Mouse (Mus musculus): ENCODE data around the gene Kntc1. TPM values are rescaled to one million over a fixed set of nuclear protein-coding genes. Genes with fewer than 3 reads are reported as not detected.

Kntc1 gene
- polyA plus RNA-seq, 1 experiment from 2014 or later = 30.8 TPM

DNA sequence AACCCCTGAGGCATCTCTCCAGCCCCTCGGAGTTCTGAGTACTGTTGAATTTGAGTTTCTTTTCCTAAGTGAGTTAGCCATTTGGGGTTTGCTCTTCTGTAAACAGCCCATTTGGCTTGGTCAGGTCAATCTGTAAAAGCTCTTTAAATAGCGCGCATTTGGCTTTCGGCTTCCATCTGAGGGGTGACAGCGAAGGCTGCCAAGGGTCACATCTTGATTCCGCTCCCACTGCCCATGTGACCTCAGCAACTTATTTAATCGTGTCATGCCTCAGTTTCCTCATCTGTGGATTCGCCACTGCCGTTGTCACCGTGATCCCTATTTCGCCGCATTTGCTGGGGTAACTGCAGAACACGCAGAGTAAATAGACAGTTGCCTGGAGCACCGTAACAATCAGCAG lies 94.8 kb downstream of the Kntc1 start:
- H3K27me3 ChIP-seq (ENCODE audit: control insufficient read depth, insufficient read depth, low read length) = no peaks in the 10 kb centered on the region
- H3K4me1 ChIP-seq (ENCODE audit: control insufficient read depth, insufficient read depth, low read length) = no peaks in the 10 kb centered on the region
- DNase-seq (ENCODE audit: low spot score) (no peak), ATAC-seq (ENCODE audit: insufficient read depth, low FRiP score, low TSS enrichment) (no peak)
- no peak overlapping the region for H3K4me3 ChIP-seq (ENCODE audit: low read depth, low read length)
- H3K4me2 ChIP-seq (ENCODE audit: low read depth) = no peak overlapping the region
- H3K27ac ChIP-seq (ENCODE audit: low read depth, low read length) = no peak overlapping the region
- no peaks in the 10 kb centered on the region for H3K36me3 ChIP-seq (ENCODE audit: control insufficient read depth, insufficient read depth, low read length)
- 94% methylated on average over 14 of the region's 14 CpGs for WGBS
- no peak overlapping the region for H3K9ac ChIP-seq (ENCODE audit: low read length)
- no peaks in the 10 kb centered on the region for H3K9me3 ChIP-seq (ENCODE audit: control insufficient read depth, low read length)

DNA sequence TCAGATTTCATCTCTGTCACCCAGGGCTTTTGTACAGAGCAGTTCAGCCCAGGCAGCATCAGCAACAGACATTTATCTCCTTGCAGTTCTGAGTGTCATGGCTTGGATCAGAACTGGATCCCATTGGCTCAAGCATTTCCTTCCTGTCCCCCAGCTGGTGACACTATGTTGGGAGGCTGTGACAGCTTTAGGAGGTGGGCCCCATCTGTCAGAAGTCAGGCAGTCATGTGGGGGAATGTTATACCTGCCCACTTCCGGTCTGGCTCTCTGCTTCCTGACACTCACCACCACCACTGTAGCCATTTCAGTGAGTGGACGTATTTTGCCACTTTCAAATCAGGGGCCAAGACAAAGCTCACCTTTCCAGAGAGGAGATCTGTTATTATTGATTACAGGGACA lies 101.9 kb downstream of the Kntc1 start:
- no peaks in the 10 kb centered on the region for H3K36me3 ChIP-seq (ENCODE audit: control insufficient read depth, insufficient read depth, low read length)
- no peak overlapping the region for H3K27ac ChIP-seq (ENCODE audit: low read depth, low read length)
- H3K27me3 ChIP-seq (ENCODE audit: control insufficient read depth, insufficient read depth, low read length) = no peaks in the 10 kb centered on the region
- DNase-seq (ENCODE audit: low spot score) = no peak
- no peak for ATAC-seq (ENCODE audit: insufficient read depth, low FRiP score, low TSS enrichment)
- no peak overlapping the region for H3K4me2 ChIP-seq (ENCODE audit: low read depth)
- no peak overlapping the region for H3K9ac ChIP-seq (ENCODE audit: low read length)
- H3K4me3 ChIP-seq (ENCODE audit: low read depth, low read length) = no peak overlapping the region
- H3K4me1 ChIP-seq (ENCODE audit: control insufficient read depth, insufficient read depth, low read length) = no peaks in the 10 kb centered on the region
- 64% methylated on average over 2 of the region's 2 CpGs for WGBS
- H3K9me3 ChIP-seq (ENCODE audit: control insufficient read depth, low read length) = no peaks in the 10 kb centered on the region

- ATAC-seq (ENCODE audit: insufficient read depth, low FRiP score, low TSS enrichment) = no peak
- no peaks in the 10 kb centered on the region for H3K9me3 ChIP-seq (ENCODE audit: control insufficient read depth, low read length)
Observed at GRCm38 (mm10) chr5:123853877-123854504, 104.5 kb downstream of the Kntc1 start.

GRCm38 (mm10) chr5:123854511-123854910 lies 105.0 kb downstream of the Kntc1 start:
- H3K9me3 ChIP-seq (ENCODE audit: control insufficient read depth, low read length) = no peaks in the 10 kb centered on the region
- ATAC-seq (ENCODE audit: insufficient read depth, low FRiP score, low TSS enrichment) = no peak
- no peak overlapping the region for H3K9ac ChIP-seq (ENCODE audit: low read length)
- no peak for DNase-seq (ENCODE audit: low spot score)
- no peak overlapping the region for H3K4me2 ChIP-seq (ENCODE audit: low read depth)
- no peaks in the 10 kb centered on the region for H3K27me3 ChIP-seq (ENCODE audit: control insufficient read depth, insufficient read depth, low read length)
- 86% methylated on average over 9 of the region's 9 CpGs for WGBS
- H3K27ac ChIP-seq (ENCODE audit: low read depth, low read length) = no peak overlapping the region
- no peak overlapping the region for H3K4me3 ChIP-seq (ENCODE audit: low read depth, low read length)
- no peaks in the 10 kb centered on the region for H3K4me1 ChIP-seq (ENCODE audit: control insufficient read depth, insufficient read depth, low read length)
- no peaks in the 10 kb centered on the region for H3K36me3 ChIP-seq (ENCODE audit: control insufficient read depth, insufficient read depth, low read length)

More at GRCm38 (mm10) chr5:123853877-123854504, 104.5 kb downstream of the Kntc1 start:
- no peaks in the 10 kb centered on the region for H3K36me3 ChIP-seq (ENCODE audit: control insufficient read depth, insufficient read depth, low read length)
- no peak overlapping the region for H3K9ac ChIP-seq (ENCODE audit: low read length)
- no peak overlapping the region for H3K4me3 ChIP-seq (ENCODE audit: low read depth, low read length)
- WGBS = 91% methylated on average over 11 of the region's 11 CpGs
- no peak overlapping the region for H3K27ac ChIP-seq (ENCODE audit: low read depth, low read length)
- H3K4me1 ChIP-seq (ENCODE audit: control insufficient read depth, insufficient read depth, low read length) = no peaks in the 10 kb centered on the region
- no peaks in the 10 kb centered on the region for H3K27me3 ChIP-seq (ENCODE audit: control insufficient read depth, insufficient read depth, low read length)
- no peak overlapping the region for H3K4me2 ChIP-seq (ENCODE audit: low read depth)
- DNase-seq (ENCODE audit: low spot score) = no peak

GRCm38 (mm10) chr5:123858798-123859197 lies 109.3 kb downstream of the Kntc1 start:
- WGBS = 87% methylated on average over 11 of the region's 11 CpGs
- no peak for ATAC-seq (ENCODE audit: insufficient read depth, low FRiP score, low TSS enrichment)

GRCm38 (mm10) chr5:123862374-123863350 lies 113.1 kb downstream of the Kntc1 start:
- ATAC-seq (ENCODE audit: insufficient read depth, low FRiP score, low TSS enrichment) (no peak), DNase-seq (ENCODE audit: low spot score) (no peak)
- no peaks in the 10 kb centered on the region for H3K36me3 ChIP-seq (ENCODE audit: control insufficient read depth, insufficient read depth, low read length)
- H3K4me2 ChIP-seq (ENCODE audit: low read depth) = no peak overlapping the region
- H3K9ac ChIP-seq (ENCODE audit: low read length) = no peak overlapping the region
- H3K27ac ChIP-seq (ENCODE audit: low read depth, low read length) = no peak overlapping the region
- H3K4me1 ChIP-seq (ENCODE audit: control insufficient read depth, insufficient read depth, low read length) = no peaks in the 10 kb centered on the region
- 88% methylated on average over 15 of the region's 15 CpGs for WGBS
- no peaks in the 10 kb centered on the region for H3K9me3 ChIP-seq (ENCODE audit: control insufficient read depth, low read length)
- H3K4me3 ChIP-seq (ENCODE audit: low read depth, low read length) = no peak overlapping the region
- no peaks in the 10 kb centered on the region for H3K27me3 ChIP-seq (ENCODE audit: control insufficient read depth, insufficient read depth, low read length)

More at GRCm38 (mm10) chr5:123858798-123859197, 109.3 kb downstream of the Kntc1 start:
- Histone ChIP-seq H3K27me3 (ENCODE audit: control insufficient read depth, insufficient read depth, low read length) (no peaks in the 10 kb centered on the region), H3K27ac (ENCODE audit: low read depth, low read length) (no peak overlapping the region), H3K9me3 (ENCODE audit: control insufficient read depth, low read length) (no peaks in the 10 kb centered on the region), H3K36me3 (ENCODE audit: control insufficient read depth, insufficient read depth, low read length) (no peaks in the 10 kb centered on the region), H3K4me3 (ENCODE audit: low read depth, low read length) (no peak overlapping the region), H3K4me1 (ENCODE audit: control insufficient read depth, insufficient read depth, low read length) (no peaks in the 10 kb centered on the region), H3K9ac (ENCODE audit: low read length) (no peak overlapping the region), H3K4me2 (ENCODE audit: low read depth) (no peak overlapping the region)
- DNase-seq (ENCODE audit: low spot score) = no peak

GRCm38 (mm10) chr5:123863934-123864333 lies 114.4 kb downstream of the Kntc1 start:
- H3K27ac ChIP-seq (ENCODE audit: low read depth, low read length) = no peak overlapping the region
- no peaks in the 10 kb centered on the region for H3K27me3 ChIP-seq (ENCODE audit: control insufficient read depth, insufficient read depth, low read length)
- H3K9me3 ChIP-seq (ENCODE audit: control insufficient read depth, low read length) = no peaks in the 10 kb centered on the region
- H3K4me1 ChIP-seq (ENCODE audit: control insufficient read depth, insufficient read depth, low read length) = no peaks in the 10 kb centered on the region
- 91% methylated on average over 14 of the region's 14 CpGs for WGBS
- ATAC-seq (ENCODE audit: insufficient read depth, low FRiP score, low TSS enrichment) (no peak), DNase-seq (ENCODE audit: low spot score) (no peak)
- no peak overlapping the region for H3K4me3 ChIP-seq (ENCODE audit: low read depth, low read length)
- no peaks in the 10 kb centered on the region for H3K36me3 ChIP-seq (ENCODE audit: control insufficient read depth, insufficient read depth, low read length)
- no peak overlapping the region for H3K9ac ChIP-seq (ENCODE audit: low read length)
- H3K4me2 ChIP-seq (ENCODE audit: low read depth) = no peak overlapping the region

- Histone ChIP-seq H3K4me3 (ENCODE audit: low read depth, low read length) (no peak within 1 kb of the TSS), H3K27me3 (ENCODE audit: control insufficient read depth, insufficient read depth, low read length) (no peaks in the 10 kb centered on the region), H3K9ac (ENCODE audit: low read length) (no peak within 1 kb of the TSS), H3K4me1 (ENCODE audit: control insufficient read depth, insufficient read depth, low read length) (no peaks in the 10 kb centered on the region), H3K4me2 (ENCODE audit: low read depth) (no peak within 1 kb of the TSS), H3K9me3 (ENCODE audit: control insufficient read depth, low read length) (no peaks in the 10 kb centered on the region), H3K36me3 (ENCODE audit: control insufficient read depth, insufficient read depth, low read length) (no peaks in the 10 kb centered on the region), H3K27ac (ENCODE audit: low read depth, low read length) (no peak within 1 kb of the TSS)
- WGBS = 85% methylated on average over 12 of the region's 12 CpGs
- ATAC-seq (ENCODE audit: insufficient read depth, low FRiP score, low TSS enrichment) = no peak
- no peak for DNase-seq (ENCODE audit: low spot score)
Observed at GRCm38 (mm10) chr5:123865365-123865764, 115.8 kb downstream of the Kntc1 start, which contains the start of gene Hcar2. TSS of gene Hcar2 (minus strand) at chr5:123865499.
